Mouse (Mus musculus) stomach, postnatal 0 days (tissue): ENCODE data around the gene Lalba.

ENCODE experiments used
- CTCF ChIP-seq: IDR thresholded peaks from 2 replicates; pipeline ENCODE4 v1.5.1; 2016; ENCODE audit warnings: antibody characterized with exemption, low read depth, mild to moderate bottlenecking, moderate library complexity
- EP300 ChIP-seq: optimal IDR thresholded peaks from 2 replicates; pipeline ENCODE3; 2016; ENCODE audit warnings: antibody characterized with exemption

DNA sequence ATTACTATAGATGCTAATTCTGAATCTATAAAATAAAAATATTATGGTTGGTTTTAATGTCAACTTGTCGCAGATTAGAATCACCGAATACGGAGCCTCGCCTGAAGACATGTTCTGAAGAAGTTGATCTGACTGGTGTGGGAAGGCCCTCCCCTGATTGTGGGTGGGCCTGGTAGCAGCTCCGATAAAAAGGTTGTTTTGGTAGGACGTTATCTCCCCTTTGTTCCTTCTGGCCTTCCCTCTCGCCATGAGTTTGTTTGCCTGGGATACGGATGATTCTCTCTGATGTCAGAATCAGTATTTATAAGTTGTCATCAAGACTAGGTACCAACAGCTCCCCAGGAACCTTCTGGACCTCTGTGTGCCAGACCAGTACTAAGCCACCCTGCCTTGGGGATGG lies 29.7 kb upstream of the Lalba start:
- TF ChIP-seq EP300 (no peak), CTCF (no peak)
